Mouse (Mus musculus): ENCODE results near the gene Spo11.

DNA sequence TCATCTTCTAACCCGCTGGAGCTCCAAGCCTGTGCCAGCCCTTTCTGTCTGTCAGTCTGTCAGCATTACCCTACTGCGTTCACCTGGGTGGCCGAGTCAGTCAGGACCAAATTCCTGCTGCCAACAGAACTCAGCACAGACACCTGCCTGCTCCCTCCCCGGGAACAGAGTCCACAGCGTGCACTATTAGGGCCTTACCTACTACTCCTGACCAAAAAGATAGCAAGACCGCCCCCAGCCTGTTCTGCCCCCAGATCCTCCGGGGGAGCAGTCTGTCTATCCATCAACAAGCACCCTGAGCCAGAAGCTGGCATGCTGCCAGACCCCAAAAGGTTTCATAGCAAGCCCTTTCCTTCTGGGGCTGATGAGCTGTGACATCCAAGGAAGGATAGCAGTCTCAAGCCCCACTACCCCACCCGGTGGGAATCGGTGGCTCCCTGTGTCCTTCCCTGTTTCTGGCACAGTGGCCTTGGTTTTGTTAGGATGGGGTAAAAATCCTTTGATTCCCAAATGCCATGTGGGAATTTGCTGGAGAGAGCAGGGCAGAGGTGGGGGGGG lies 27.3 kb upstream of the Spo11 start:
- no peak for TF ChIP-seq CTCF (IDR thresholded peaks at IDR 0.05; ENCODE audit: control insufficient read depth, insufficient read depth, insufficient read length)
- TF ChIP-seq FOSL1 (IDR thresholded peaks at IDR 0.05; ENCODE audit: insufficient read depth, low read length, poor library complexity, severe bottlenecking), result no peak
- no peak for TF ChIP-seq USF1 (IDR thresholded peaks at IDR 0.05; ENCODE audit: low read depth)

All from C2C12 (cell line).